Mouse (Mus musculus): ENCODE data around the gene Slc4a10. TPM values are rescaled to one million over a fixed set of nuclear protein-coding genes. Genes with fewer than 3 reads are reported as not detected.

The Slc4a10 gene
- polyA plus RNA-seq, 1 experiment from 2014 or later: 1.3 TPM

GRCm38 (mm10) chr2:62361514-62361913, 315.3 kb downstream of the Slc4a10 start:
- no peak overlapping the region for H3K4me3 ChIP-seq
- ATAC-seq (ENCODE audit: low FRiP score, low read depth): no peak
- H3K27me3 ChIP-seq (replicated peaks): no peaks in the 10 kb centered on the region
- H3K4me2 ChIP-seq (replicated peaks): no peak overlapping the region
- no peaks in the 10 kb centered on the region for H3K9me3 ChIP-seq
- H3K27ac ChIP-seq: no peak overlapping the region
- WGBS: 86% methylated on average over 3 of the region's 3 CpGs
- no peaks in the 10 kb centered on the region for H3K4me1 ChIP-seq
- no peaks in the 10 kb centered on the region for H3K36me3 ChIP-seq
- H3K9ac ChIP-seq: no peak overlapping the region

DNA sequence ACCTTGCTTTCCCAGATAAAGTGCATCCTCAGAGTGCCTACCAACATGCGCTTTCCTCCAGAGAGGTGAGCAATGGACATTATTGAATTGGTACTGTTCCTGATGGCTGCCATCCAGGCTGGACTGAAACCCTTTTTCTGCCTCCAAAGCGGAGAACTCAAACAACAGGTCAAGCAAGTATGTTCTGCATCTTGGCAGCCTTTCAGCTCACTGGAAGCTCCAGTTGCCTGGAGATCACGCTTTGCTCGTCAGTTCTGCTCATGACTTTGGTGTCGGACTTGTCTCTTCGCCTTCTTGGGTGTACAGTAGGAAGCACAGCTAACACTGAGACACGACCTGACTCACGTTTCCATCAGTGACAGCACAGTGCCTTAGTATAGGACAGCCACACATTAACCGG, 315.9 kb downstream of the Slc4a10 start:
- no peak overlapping the region for H3K27ac ChIP-seq
- no peak for ATAC-seq (ENCODE audit: low FRiP score, low read depth)
- H3K27me3 ChIP-seq (replicated peaks): no peaks in the 10 kb centered on the region
- WGBS: 91% methylated on average over 9 of the region's 9 CpGs
- no peak overlapping the region for H3K4me2 ChIP-seq (replicated peaks)
- H3K4me3 ChIP-seq: no peak overlapping the region
- no peaks in the 10 kb centered on the region for H3K9me3 ChIP-seq
- no peaks in the 10 kb centered on the region for H3K4me1 ChIP-seq
- no peak overlapping the region for H3K9ac ChIP-seq
- H3K36me3 ChIP-seq: no peaks in the 10 kb centered on the region

DNA sequence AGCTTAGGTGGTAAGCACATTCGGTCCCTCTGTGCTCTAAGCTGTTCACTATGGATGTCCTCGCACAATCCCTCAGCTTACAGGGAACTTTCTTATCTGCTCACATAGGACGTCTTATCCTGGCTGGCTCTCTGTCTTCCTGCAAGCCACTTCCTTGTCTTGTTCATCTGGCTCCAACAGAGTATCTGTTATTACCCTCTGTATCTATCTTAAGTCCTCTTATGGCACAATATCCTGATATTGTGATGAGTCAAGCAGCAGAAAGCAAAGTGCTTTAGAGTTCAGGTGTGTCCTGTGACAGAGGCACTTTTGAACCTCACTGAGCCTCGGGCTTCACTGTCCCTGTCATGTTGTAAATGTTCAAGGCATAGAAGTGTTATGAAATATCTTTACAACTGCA, 317.3 kb downstream of the Slc4a10 start:
- H3K27me3 ChIP-seq (replicated peaks): no peaks in the 10 kb centered on the region
- no peaks in the 10 kb centered on the region for H3K9me3 ChIP-seq
- WGBS: 89% methylated on average over 4 of the region's 4 CpGs
- no peak overlapping the region for H3K9ac ChIP-seq
- no peaks in the 10 kb centered on the region for H3K36me3 ChIP-seq
- no peak for ATAC-seq (ENCODE audit: low FRiP score, low read depth)
- no peaks in the 10 kb centered on the region for H3K4me1 ChIP-seq
- no peak overlapping the region for H3K27ac ChIP-seq
- no peak overlapping the region for H3K4me2 ChIP-seq (replicated peaks)
- no peak overlapping the region for H3K4me3 ChIP-seq

GRCm38 (mm10) chr2:62368349-62369053, 322.2 kb downstream of the Slc4a10 start:
- ATAC-seq (ENCODE audit: low FRiP score, low read depth): no peak
- no peak overlapping the region for H3K9ac ChIP-seq
- WGBS: 69% methylated on average over 5 of the region's 5 CpGs
- no peak overlapping the region for H3K4me2 ChIP-seq (replicated peaks)
- H3K27ac ChIP-seq: no peak overlapping the region
- no peaks in the 10 kb centered on the region for H3K9me3 ChIP-seq
- H3K4me1 ChIP-seq: no peaks in the 10 kb centered on the region
- no peak overlapping the region for H3K4me3 ChIP-seq
- H3K27me3 ChIP-seq (replicated peaks): no peaks in the 10 kb centered on the region
- no peaks in the 10 kb centered on the region for H3K36me3 ChIP-seq

GRCm38 (mm10) chr2:62370048-62370447, 323.8 kb downstream of the Slc4a10 start:
- H3K4me2 ChIP-seq (replicated peaks): no peak overlapping the region
- 67% methylated on average over 2 of the region's 2 CpGs for WGBS
- H3K27me3 ChIP-seq (replicated peaks): no peaks in the 10 kb centered on the region
- ATAC-seq (ENCODE audit: low FRiP score, low read depth): no peak
- H3K4me1 ChIP-seq: no peaks in the 10 kb centered on the region
- H3K36me3 ChIP-seq: no peaks in the 10 kb centered on the region
- H3K9me3 ChIP-seq: no peaks in the 10 kb centered on the region
- H3K4me3 ChIP-seq: no peak overlapping the region
- H3K9ac ChIP-seq: no peak overlapping the region
- no peak overlapping the region for H3K27ac ChIP-seq

- Histone ChIP-seq H3K9me3 (no peaks in the 10 kb centered on the region), H3K27ac (no peak overlapping the region), H3K36me3 (no peaks in the 10 kb centered on the region), H3K4me3 (no peak overlapping the region), H3K27me3 (replicated peaks) (no peaks in the 10 kb centered on the region), H3K4me2 (replicated peaks) (no peak overlapping the region), H3K9ac (no peak overlapping the region), H3K4me1 (no peaks in the 10 kb centered on the region)
- ATAC-seq (ENCODE audit: low FRiP score, low read depth): no peak
- WGBS: 79% methylated on average over 11 of the region's 11 CpGs
These were observed 327.4 kb downstream of the Slc4a10 start for GRCm38 (mm10) chr2:62373692-62374091.

Other genes starting within 250 kb of the Slc4a10 start
- 0.11 and 0.15 TPM in 2 replicates for gene Tbr1, start 243.5 kb upstream of the Slc4a10 start, polyA plus RNA-seq (2016; fragmentation: Nextera tagmentation; extraction: Ambion mirVana)

Measured in neural tube, embryonic 12.5 days (tissue).